Mouse (Mus musculus) lung, postnatal 0 days (tissue): ENCODE results near the gene Cytip.

Experiments
- CTCF ChIP-seq: IDR thresholded peaks from 2 replicates; pipeline ENCODE4 v1.5.1; 2016; ENCODE audit warnings: antibody characterized with exemption, mild to moderate bottlenecking
- EP300 ChIP-seq: IDR thresholded peaks from 2 replicates; pipeline ENCODE4 v1.6.1; 2016; ENCODE audit warnings: antibody characterized with exemption, mild to moderate bottlenecking, control low read depth

DNA sequence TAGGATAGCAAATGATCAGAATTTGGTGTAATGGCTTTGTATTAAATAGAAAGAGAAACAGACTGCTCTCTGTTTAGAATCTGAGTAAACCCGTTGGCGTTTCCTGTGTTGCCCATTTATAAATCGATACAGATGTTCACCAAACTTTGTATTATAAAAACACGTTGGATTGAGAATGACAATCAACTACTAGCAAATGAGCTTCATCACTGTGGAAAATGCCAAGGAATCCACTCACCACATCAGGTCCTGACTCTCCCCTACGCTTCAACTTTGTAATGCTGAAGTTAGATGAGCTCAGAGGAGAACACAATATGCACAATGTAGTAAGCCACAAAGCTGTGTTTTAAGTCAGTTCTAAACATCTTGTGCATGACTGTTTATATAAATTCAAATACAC, 36.8 kb downstream of the Cytip start:
- no peak for TF ChIP-seq CTCF
- no peak for TF ChIP-seq EP300
